Mouse (Mus musculus): ENCODE results near the gene Kcnk1. TPM values are rescaled to one million over a fixed set of nuclear protein-coding genes. Genes with fewer than 3 reads are reported as not detected.

Kcnk1 gene
- 1 to 10 TPM; 1.3 to 4.8 TPM for total RNA-seq (2021)
- long read RNA-seq, experiment 1, partial matches to known transcripts = 0 of 4 reads
- long read RNA-seq, experiment 1, other reads (novel, unspliced or antisense) = 0 of 4 reads
- long read RNA-seq, experiment 2, partial matches to known transcripts = 0 of 3 reads
- long read RNA-seq, experiment 2, other reads (novel, unspliced or antisense) = 1 of 3 reads

- peak; percentile 42 to 52 for DNase-seq
These were observed at the start of gene Kcnk1 for GRCm38 (mm10) chr8:125995101-125995986. TSS of gene Kcnk1 (plus strand) at chr8:125995170.

DNA sequence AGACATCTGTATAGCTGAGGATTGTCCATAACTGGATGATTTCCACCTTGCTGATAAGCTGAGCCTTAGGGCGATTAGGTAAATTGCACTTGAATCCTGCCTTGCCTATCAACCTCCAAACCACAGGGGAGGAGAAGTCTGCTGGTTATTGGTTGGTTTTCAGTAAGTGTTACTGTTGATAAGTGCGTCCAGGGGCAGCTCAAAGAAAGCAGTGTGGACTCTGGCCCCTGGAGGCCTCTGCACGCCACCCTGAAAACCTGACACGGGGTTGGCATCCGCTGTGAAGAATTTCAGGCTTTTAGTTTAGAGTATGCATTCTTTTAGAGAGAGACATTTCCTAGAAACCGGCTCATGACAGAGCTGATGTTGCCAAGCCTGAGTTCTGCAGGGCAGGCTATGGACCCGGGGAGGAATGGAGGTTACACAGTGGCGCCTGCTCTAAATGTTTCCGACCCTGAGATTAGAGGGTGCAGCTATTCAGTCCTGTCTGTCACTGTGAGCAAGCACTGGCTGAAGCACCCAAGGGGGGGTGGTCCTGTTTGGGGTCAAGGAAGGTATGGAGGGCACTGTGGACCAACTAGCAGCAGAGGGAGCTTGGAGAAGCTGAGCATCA lies 46.2 kb upstream of the Kcnk1 start:
- DNase-seq = no peak

DNA sequence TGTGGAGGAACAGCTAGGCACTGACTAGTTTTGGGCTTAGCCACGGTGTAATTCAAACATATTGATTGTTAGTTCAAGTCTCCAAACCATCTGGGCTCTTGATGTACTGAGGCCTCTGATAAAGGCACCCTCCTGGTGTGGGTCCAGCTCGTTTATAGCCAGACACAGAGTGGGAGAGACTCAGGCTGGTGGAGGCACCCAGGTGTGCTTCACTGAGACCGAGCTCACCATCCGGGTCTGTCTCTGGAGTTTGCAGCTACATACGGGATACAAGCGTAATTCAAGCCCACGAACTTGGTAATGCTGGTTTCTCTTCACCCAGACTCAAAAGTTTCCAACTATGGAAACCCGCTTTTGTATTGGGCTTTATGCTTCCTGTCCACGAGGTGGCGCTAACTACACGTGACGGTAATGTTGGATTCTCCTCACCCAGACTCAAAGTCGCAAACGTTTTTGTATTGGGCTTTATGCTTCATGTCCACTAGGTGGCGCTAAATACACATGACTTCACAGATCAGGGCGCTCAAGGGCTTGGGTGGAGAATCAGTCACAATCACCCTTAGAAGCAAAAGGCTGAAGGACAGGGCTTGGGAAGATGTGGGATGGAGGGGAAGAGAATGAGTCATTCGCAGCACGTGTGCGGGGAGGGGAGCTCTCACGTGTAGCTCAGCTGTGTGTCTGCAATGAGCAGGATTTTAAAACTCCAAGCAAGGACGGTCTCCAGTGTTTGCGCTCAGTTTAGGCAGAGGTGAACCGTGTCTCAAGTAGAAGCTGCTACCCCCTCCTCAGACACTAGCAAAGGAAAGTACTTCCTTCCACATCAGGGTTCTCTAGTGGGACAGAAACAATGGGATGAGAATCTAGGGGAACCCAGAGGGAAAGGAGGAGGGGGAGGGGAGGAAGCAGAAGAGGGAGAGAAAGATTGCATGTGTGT lies 44.7 kb upstream of the Kcnk1 start:
- peak; percentile 81 to 82 for DNase-seq

DNA sequence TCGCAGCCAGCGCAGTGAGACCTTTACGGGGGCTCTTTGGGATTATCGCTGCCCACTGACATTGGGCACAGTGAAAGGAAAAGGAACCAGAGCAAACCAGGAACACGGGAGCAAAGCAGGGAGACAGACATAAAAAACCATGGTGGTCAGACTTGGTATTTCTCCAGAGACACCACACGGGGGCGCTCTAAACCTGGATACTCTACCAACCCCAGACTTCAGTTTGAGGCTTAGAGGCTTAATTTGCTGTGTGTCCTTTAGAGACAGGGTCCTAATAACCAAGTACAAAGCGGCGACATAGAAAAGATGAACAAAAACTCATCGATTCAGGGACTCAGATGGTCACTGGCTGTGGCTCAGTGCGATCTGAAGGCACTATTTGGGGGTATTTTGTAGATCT lies 39.3 kb upstream of the Kcnk1 start:
- DNase-seq = peak; percentile 54 to 73

GRCm38 (mm10) chr8:125956796-125957195 lies 38.2 kb upstream of the Kcnk1 start:
- no peak for DNase-seq

DNA sequence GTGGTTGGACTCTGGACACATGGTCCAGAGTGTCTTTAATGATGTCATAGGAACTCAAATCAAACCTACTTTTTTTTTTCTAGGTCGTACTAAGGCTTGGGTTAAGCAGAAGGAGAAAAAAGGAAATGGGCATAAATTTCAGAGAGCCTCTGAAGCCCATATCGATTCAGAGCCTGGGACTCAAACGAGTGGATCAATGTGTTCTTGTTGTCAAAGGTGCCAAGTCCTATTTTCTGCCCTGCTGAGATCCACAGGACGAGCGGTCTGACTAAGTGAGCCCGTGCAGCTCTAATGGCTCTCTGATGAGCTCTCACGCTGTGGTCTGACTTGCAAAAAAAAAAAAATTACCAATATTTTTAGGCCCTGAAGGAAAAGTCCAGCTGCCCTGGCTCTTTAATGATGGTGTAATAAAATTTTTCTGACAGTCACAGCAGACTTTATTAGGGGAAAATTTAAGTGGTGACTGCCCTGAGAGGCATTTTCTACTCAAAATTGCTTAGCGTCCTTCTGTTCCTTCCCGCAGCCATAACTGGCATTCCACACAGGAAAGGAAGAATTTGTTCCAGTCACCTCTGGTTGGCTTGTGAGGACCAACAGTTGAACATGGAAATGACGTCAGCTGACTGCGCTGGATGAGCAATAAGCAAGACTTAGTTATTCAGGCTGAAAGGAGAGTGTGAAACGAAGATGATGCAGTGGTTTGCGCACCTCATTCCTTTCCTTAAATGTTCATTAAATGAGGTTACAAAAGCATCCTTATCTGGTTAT lies 37.6 kb upstream of the Kcnk1 start:
- no peak for DNase-seq

DNA sequence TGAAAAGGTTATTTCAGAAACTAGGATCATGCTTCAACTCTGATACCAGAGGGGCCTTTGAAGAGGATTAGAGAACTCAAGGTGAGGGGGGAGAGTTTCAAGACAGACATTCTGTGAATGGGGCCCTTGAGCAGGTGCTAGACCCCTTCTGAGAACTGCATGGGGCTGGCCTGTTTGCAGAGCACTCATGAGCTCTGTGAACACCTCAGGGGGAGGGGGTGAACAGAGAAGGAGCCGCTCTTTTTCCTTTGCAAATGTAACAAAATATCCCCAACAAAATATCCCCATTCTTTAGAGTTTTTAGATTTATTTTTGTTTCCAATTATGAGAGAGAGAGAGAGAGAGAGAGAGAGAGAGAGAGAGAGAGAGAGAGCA lies 37.0 kb upstream of the Kcnk1 start:
- no peak for DNase-seq

DNA sequence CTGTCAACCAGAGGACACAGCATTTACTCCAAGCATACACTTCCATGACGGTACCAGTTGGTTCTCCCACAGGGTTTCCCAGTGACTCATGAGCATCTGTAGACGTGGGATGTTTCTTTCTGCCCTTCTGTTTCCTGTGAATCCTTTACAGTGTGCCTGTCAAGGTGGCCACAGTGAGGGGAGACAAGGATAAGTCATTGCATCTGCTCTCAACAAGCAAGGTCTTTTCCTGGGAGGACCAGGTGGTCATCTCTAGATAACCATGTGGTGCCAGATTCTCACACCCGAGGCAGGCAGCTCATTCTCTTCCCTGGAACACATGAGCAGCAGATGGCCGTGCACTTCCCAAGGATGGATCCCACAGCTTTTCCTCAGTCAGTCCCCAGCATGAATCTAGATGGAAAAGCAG lies 35.6 kb upstream of the Kcnk1 start:
- DNase-seq = no peak

DNA sequence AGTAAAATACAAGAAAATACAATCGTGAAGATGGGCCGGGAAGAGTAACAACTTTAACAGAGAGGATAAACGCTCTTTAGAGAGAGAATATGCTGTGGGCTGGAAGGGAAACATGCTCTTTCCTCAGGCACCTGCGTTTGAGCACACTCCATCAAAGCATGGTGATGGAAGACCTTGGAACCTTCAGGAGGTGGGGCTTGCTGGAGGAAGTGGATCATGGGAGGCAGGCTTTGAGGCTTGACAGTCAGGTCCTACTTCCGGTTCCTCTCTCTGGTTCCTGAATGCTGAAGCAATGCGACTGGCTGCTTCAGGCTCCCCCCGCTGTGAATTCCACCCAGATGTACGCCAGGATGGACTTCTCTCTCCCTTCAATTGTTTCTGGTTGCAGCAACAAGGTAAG lies 34.9 kb upstream of the Kcnk1 start:
- no peak for DNase-seq

- no peak for DNase-seq
These were observed 33.2 kb upstream of the Kcnk1 start for GRCm38 (mm10) chr8:125961790-125962189.

- DNase-seq = no peak
These were observed 31.2 kb upstream of the Kcnk1 start for GRCm38 (mm10) chr8:125963807-125964211.

GRCm38 (mm10) chr8:125971336-125971735 lies 23.6 kb upstream of the Kcnk1 start:
- no peak for DNase-seq

GRCm38 (mm10) chr8:125975981-125976380 lies 19.0 kb upstream of the Kcnk1 start:
- DNase-seq = no peak

- DNase-seq = no peak
These were observed 14.1 kb upstream of the Kcnk1 start for GRCm38 (mm10) chr8:125980826-125981225.

GRCm38 (mm10) chr8:125983515-125983914 lies 11.5 kb upstream of the Kcnk1 start:
- no peak for DNase-seq

- DNase-seq = no peak
These were observed 10.8 kb upstream of the Kcnk1 start for GRCm38 (mm10) chr8:125984140-125984539.

DNA sequence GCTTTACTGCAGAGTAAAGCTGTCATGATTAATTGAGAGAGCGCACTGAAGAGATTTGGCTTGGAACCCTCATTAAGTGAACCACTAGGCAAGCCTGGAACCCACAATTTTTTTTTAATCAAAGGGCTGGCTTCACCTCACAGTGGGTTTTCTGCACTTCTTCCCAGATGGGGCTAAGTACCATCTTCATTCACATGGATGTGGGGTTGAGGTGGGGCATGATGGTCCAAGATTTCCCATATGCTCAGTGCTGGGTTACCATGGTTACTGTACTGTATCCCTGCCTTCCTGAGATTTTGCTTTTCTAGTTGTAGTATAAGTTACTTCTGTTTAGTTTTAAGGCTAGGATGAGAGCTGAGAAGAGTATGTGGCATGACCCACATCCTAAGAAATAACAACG lies 9.6 kb upstream of the Kcnk1 start:
- no peak for DNase-seq

DNA sequence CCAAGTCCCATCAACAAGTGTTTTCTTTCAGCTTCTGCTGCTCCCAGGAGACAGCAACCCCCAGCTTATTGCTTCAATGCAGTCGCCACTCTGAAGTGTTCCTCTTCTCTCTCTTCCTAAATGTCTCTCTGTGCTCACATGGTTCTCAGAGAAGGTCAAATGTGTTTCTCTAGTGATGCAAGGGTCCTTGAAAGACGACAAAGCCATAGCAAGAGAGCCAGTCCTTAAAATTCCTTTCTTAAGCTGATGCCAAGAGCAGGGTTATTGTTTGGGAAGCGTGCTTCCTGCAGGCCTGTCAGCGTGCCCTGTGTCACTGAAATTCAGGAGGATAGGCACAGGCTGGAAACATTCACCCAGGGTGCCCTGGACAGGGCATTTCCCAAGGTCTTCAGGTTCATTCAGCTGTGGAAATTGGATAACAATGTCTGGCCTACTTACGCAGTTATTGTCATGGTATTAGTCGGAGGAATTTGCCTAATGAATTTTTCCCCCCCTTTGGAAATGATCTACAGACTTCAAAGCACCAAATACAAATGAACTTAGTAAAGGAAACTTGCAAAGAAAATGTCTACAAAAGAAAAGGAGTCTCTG lies 7.9 kb upstream of the Kcnk1 start:
- DNase-seq = peak; percentile 25 to 33

- no peak for DNase-seq
These were observed 7.0 kb upstream of the Kcnk1 start for GRCm38 (mm10) chr8:125987996-125988395.

DNA sequence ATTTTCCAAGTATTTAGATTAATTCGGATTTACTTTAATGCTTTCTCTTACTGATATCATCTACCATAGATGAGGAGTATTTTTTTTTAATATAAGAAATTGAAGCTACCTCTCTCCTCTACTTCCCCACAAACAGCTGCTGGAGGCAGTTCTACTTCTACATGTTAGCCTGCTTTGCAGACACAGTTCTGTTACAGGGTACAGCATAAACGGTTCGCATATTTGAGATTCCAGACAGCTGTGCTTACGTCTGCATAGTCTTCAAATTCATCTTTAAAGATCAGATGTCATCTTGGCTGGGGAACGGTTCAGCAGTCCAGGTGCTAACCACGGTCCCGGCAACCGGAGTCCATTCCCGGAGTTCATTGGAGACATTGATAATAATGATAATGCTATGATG lies 1.3 kb upstream of the Kcnk1 start:
- no peak for DNase-seq

Measured in adrenal gland, postnatal 36 days (tissue).